Mouse (Mus musculus) 3134 (cell line): ENCODE measurements around the gene Podxl2.

Experiments
- DNase-seq: peaks from one replicate; pipeline ENCODE4 v3.0.0-alpha.2; 2011; ENCODE audit warnings: low spot score; ENCODE audit not compliant: insufficient read length; ENCODE audit errors: extremely low read depth

The Podxl2 gene

GRCm38 (mm10) chr6:88803957-88804695 is 70.7 kb downstream of the Podxl2 start:
- no peak for DNase-seq

GRCm38 (mm10) chr6:88803051-88803450 is 71.8 kb downstream of the Podxl2 start:
- DNase-seq, result no peak

GRCm38 (mm10) chr6:88800735-88801134 is 74.1 kb downstream of the Podxl2 start:
- no peak for DNase-seq

- no peak for DNase-seq
Observed at GRCm38 (mm10) chr6:88800191-88800590, 74.7 kb downstream of the Podxl2 start.

DNA sequence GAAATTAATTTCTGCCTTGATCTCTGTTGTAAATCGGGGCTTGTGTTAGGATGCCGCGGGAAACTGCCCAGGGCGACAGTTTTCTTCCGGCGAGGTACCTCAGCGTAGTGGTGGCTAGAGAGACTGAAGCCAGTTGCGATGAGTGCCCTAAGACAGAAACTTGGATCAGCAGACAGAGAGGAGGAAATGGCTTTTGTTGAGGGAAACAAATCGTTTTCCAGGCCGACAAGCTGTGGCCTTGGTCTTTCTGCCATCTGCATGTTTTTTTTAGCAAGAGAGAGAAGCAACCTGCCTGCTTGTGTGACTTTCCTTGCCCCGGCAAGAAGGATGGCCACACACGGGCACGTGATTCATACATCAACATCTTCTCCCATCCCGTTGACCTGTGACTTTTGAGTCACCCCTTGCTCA is 80.3 kb downstream of the Podxl2 start:
- DNase-seq, result no peak

- DNase-seq, result no peak
Observed at GRCm38 (mm10) chr6:88793872-88794271, 81.0 kb downstream of the Podxl2 start.

GRCm38 (mm10) chr6:88793243-88793642 is 81.6 kb downstream of the Podxl2 start:
- DNase-seq, result no peak
